Mouse (Mus musculus) cerebellum, adult 2 months (tissue): ENCODE data around the gene Hs2st1. TPM values are rescaled to one million over a fixed set of nuclear protein-coding genes. Genes with fewer than 3 reads are reported as not detected.

Experiments used
- DNase-seq, 2 experiments: peaks; one replicate each; pipeline ENCODE4 v3.0.0; 2021
- H3K27ac ChIP-seq: fragments of 200-500 bp; 2 replicates; pipeline ENCODE4 v1.5.1; 2012; ENCODE audit warnings: low read length, control low read depth, inconsistent platforms; ENCODE audit not compliant: insufficient read depth
- H3K27me3 ChIP-seq: fragments of 200-500 bp; 2 replicates; pipeline ENCODE4 v1.6.1; 2012; ENCODE audit warnings: inconsistent platforms, mild to moderate bottlenecking, low read length, moderate library complexity; ENCODE audit not compliant: control insufficient read depth, insufficient read depth
- H3K4me1 ChIP-seq: fragments of 200-500 bp; 2 replicates; pipeline ENCODE4 v1.6.1; 2011; ENCODE audit warnings: low read length; ENCODE audit not compliant: control insufficient read depth, insufficient read depth
- H3K4me3 ChIP-seq: fragments of 200-500 bp; replicated peaks from 2 replicates; pipeline ENCODE3; 2011; ENCODE audit warnings: mild to moderate bottlenecking, low read depth, low read length, control low read depth; ENCODE audit not compliant: insufficient read depth
- CTCF ChIP-seq: fragments of 200-500 bp; IDR thresholded peaks from 2 replicates; pipeline ENCODE4 v1.5.1; 2011; ENCODE audit warnings: low read depth, mild to moderate bottlenecking, control low read depth, low read length, moderate library complexity, borderline replicate concordance; ENCODE audit not compliant: insufficient read depth
- POLR2A ChIP-seq: fragments of 200-500 bp; IDR thresholded peaks from 2 replicates; pipeline ENCODE4 v1.6.1; 2011; ENCODE audit warnings: low read length, control low read depth, borderline replicate concordance; ENCODE audit not compliant: insufficient read depth
- WGBS: fragments of 180-500 bp; shearing (Covaris S2); methylation state at CpG from one replicate; pipeline ENCODE4 v1.1.7; 2018; 5-methylcytosine and 5-hydroxymethylcytosine counted together
- polyA plus RNA-seq: library from polyadenylated mRNA; depleted of rRNA; stranded (reverse); fragments of >200 nt; gene quantifications from 2 replicates; pipeline ENCODE4 v1.2.3, GENCODE M21; 2012; rRNA removed

Hs2st1 gene
- polyA plus RNA-seq, 1 experiment, result 15.4 TPM

DNA sequence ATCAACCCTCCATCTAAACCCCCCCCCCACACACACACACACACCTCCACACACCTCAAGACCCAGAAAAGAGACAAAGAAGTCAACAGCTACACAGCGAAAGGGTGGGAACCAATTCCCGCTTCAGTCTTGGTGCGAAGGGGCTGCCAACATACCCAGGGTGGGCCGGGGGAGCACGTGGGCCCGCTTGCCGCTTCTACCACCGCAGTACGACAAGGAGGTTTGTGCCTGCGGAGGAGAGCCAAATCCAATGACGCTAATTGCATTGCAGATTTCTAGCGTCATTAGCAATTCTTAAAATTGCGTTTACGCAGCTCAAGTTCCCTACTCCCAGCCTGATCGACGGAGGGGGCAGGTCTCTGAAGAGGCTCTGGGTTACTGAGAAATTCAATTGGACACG lies 173.5 kb downstream of the Hs2st1 start:
- H3K27ac ChIP-seq, result no peak overlapping the region
- WGBS, result 69% methylated on average over 17 of the region's 17 CpGs
- no peaks in the 10 kb centered on the region for H3K27me3 ChIP-seq
- no peaks in the 10 kb centered on the region for H3K4me1 ChIP-seq
- DNase-seq, result no peak
- TF ChIP-seq CTCF, result no peak
- no peak for TF ChIP-seq POLR2A
- H3K4me3 ChIP-seq, result no peak overlapping the region

- Histone ChIP-seq H3K27me3 (no peaks in the 10 kb centered on the region), H3K4me1 (no peaks in the 10 kb centered on the region), H3K27ac (no peak overlapping the region), H3K4me3 (no peak overlapping the region)
- no peak for TF ChIP-seq POLR2A
- no peak for TF ChIP-seq CTCF
- DNase-seq, result no peak
- WGBS, result 50% methylated on average over 7 of the region's 7 CpGs
Measured at GRCm38 (mm10) chr3:144394454-144394943, 175.5 kb downstream of the Hs2st1 start.

GRCm38 (mm10) chr3:144386446-144386845 lies 183.5 kb downstream of the Hs2st1 start:
- Histone ChIP-seq H3K27me3 (no peaks in the 10 kb centered on the region), H3K27ac (no peak overlapping the region), H3K4me1 (no peaks in the 10 kb centered on the region), H3K4me3 (no peak overlapping the region)
- TF ChIP-seq CTCF (no peak), POLR2A (no peak)
- no peak for DNase-seq
- 68% methylated on average over 4 of the region's 4 CpGs for WGBS

DNA sequence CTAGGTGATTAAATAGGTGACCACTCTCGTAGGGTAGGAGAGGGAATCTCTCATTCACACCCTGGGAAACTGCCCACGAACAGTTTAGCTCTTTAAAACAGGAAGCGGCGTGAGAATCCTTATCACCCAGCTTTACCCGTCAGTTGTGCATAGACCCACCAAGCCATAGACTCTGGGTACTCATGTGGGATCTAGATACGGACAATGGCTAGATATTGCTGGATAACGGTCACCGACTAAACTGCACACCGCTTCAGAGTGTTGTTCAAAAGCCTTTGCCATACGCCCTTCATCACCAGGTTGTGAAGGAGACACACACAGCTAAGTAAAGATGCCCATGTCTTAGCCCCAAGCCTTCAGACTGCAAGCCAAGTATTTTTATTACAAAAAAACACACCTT lies 185.3 kb downstream of the Hs2st1 start:
- Histone ChIP-seq H3K27me3 (no peaks in the 10 kb centered on the region), H3K4me3 (no peak overlapping the region), H3K27ac (no peak overlapping the region), H3K4me1 (no peaks in the 10 kb centered on the region)
- WGBS, result 92% methylated on average over 10 of the region's 10 CpGs
- no peak for DNase-seq
- TF ChIP-seq CTCF, result no peak
- no peak for TF ChIP-seq POLR2A

DNA sequence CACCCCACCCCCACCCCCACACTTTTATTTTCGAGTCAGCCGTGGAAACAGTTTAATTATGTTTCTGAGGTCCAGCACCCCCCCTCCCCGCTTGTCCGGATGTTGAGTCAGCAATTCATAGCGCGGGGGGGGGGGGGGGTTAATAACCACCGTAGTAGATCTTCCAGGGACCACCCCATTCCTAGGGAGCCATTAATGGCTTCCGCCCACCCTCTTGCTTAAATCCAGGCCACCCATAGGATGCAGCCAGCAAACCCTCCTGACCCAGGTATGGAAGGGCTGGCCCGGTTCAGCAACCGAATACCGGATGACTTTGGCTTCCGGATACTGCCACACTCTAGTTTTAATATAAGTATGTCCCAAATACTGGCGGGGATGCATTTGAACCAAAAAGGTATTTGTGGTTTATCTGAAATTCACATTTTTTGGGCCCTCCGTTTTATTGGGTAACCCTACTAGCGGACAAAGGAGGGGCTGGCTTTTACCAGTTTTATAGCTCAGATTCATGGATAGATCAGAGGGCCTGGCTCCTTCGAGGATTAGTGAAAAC lies 188.5 kb downstream of the Hs2st1 start:
- WGBS, result 54% methylated on average over 16 of the region's 16 CpGs
- H3K27me3 ChIP-seq, result no peaks in the 10 kb centered on the region
- TF ChIP-seq POLR2A (no peak), CTCF (no peak)

DNA sequence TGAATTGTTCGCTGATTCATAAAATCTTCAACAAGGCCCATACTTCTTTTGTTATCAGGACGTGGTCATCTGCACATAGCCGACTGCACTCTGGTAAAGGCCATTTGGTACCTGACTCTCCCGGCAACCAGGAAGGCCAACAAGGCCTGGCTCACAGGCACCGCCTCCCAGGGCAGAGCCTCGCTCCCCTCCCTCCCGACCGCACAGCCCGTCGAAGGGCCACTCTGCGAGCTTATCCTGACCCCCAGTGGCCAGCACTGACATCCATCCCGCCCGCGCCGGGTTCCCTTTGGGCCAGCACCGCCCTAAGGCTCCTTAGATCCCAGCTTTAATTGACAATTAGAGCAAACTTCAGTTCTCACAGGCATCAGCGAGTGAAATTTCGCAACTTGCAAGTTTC lies 189.1 kb downstream of the Hs2st1 start:
- TF ChIP-seq CTCF (peak; percentile 23; the same call in 1 of the 2 replicates), POLR2A (no peak)
- Histone ChIP-seq H3K27ac (no peak overlapping the region), H3K27me3 (no peaks in the 10 kb centered on the region), H3K4me1 (no peaks in the 10 kb centered on the region), H3K4me3 (no peak overlapping the region)
- 4% methylated on average over 18 of the region's 18 CpGs for WGBS
- peak; percentile 17 to 22 for DNase-seq

More for the DNA sequence above, 188.5 kb downstream of the Hs2st1 start:
- H3K4me1 ChIP-seq, result no peaks in the 10 kb centered on the region
- DNase-seq, result no peak
- H3K27ac ChIP-seq, result no peak overlapping the region
- no peak overlapping the region for H3K4me3 ChIP-seq

DNA sequence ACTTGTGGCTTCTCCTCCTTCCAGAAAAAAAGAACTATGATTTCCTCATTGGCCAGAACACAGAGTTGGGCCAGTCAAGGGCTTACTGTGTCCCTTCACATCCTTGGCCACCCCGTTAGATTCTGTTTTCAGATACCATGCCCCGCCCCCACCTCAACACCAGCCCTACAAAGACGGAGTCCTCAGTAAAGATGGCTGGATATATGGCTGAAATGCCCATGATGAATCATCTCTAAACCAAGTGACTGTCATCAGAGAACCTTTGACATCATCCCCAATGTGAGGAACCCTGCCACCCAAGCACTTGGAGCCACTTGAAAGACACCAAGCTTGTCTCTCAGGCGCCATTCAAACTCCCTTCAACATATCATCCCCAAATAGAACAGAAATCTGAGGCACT lies 190.2 kb downstream of the Hs2st1 start:
- 95% methylated on average over 4 of the region's 4 CpGs for WGBS
- TF ChIP-seq POLR2A (no peak), CTCF (no peak)
- no peak overlapping the region for H3K4me3 ChIP-seq

More for the DNA sequence above, 190.2 kb downstream of the Hs2st1 start:
- H3K27me3 ChIP-seq, result no peaks in the 10 kb centered on the region
- no peak for DNase-seq
- H3K27ac ChIP-seq, result no peak overlapping the region
- H3K4me1 ChIP-seq, result no peaks in the 10 kb centered on the region

Other genes starting within 250 kb of the Hs2st1 start
- gene Selenof, start 123 bp upstream of the Hs2st1 start, polyA plus RNA-seq, result 285 and 301 TPM in 2 replicates
- 25.2 and 25.5 TPM in 2 replicates for gene Sh3glb1, start 150.2 kb upstream of the Hs2st1 start, polyA plus RNA-seq
- gene Clca3a1, start 190.8 kb upstream of the Hs2st1 start, polyA plus RNA-seq, result 0.03 TPM in 2 replicates
- not detected in 2 replicates for gene Clca3a2, start 249.3 kb upstream of the Hs2st1 start, polyA plus RNA-seq